ENCODE assay signal across 9 mouse cellular contexts in the genomic region with DNA sequence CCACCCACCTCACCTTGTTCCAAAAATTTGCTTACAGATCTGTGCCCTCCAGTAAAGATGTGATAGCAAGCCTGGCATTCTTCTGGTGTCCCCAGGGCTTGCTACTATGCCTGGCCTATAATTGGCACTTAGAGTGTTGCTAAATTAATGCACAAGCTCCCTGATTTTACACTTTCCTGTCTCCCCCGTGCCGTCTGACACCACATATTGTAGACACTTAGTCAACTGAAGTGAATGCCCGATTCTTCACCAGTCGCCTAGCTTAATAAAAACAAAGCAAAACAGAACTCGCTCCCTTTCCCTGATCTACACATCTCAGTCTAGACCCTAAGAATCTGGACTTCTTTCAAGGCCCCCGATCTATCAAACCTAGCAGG. TPM values are rescaled to one million over a fixed set of nuclear protein-coding genes. Genes with fewer than 3 reads are reported as not detected.
DNase-seq lines count a peak whose midpoint lies in the region; ATAC-seq and TF ChIP-seq lines count a peak whose summit lies in the region.
"Had no signal": no experiment of that assay in that cellular context is flagged by ENCODE, and none has a peak within 500 bp of the region (broad histone marks: within the 10 kb centered on the region; RNA-seq: fewer than 3 reads in every experiment).

No protein-coding gene starts in this region.

- no peak for TF ChIP-seq CTCF in E14TG2a.4 (conservative IDR thresholded peaks at IDR 0.05; ENCODE audit: low read length)

- ATAC-seq in heart, embryonic 11.5 days (replicated peaks; ENCODE audit: insufficient number of reproducible peaks, low FRiP score, low TSS enrichment), result no peak
- no peak; the same call in 1 of the 2 replicates for ATAC-seq in forebrain, embryonic 16.5 days
- ATAC-seq in liver, embryonic 15.5 days (ENCODE audit: insufficient read depth), result no peak

- no peaks in the 10 kb centered on the region for H3K36me3 ChIP-seq in heart, embryonic 11.5 days (ENCODE audit: control insufficient read depth, insufficient read depth, low read length)
- H3K36me3 ChIP-seq in E14TG2a.4 (ENCODE audit: insufficient read depth, low read length), result no peaks in the 10 kb centered on the region
- H3K36me3 ChIP-seq in forebrain, embryonic 16.5 days (ENCODE audit: control insufficient read depth, insufficient read depth), result no peaks in the 10 kb centered on the region
- no peaks in the 10 kb centered on the region for H3K36me3 ChIP-seq in liver, embryonic 15.5 days (replicated peaks)

- no peaks in the 10 kb centered on the region for H3K27me3 ChIP-seq in heart, embryonic 11.5 days (ENCODE audit: control insufficient read depth, insufficient read depth, low read length)
- peaks cover 59% of the 10 kb centered on the region for H3K27me3 ChIP-seq in E14TG2a.4 (ENCODE audit: insufficient read depth, low read length)
- H3K27me3 ChIP-seq in forebrain, embryonic 16.5 days (replicated peaks; ENCODE audit: control insufficient read depth, insufficient read depth, low read length), result no peaks in the 10 kb centered on the region
- H3K27me3 ChIP-seq in liver, embryonic 15.5 days, result peaks cover 41% of the 10 kb centered on the region

- intact Hi-C loops in heart, postnatal 14 days (cut with DNase I), result no loop called here

- H3K9me3 ChIP-seq in heart, embryonic 11.5 days (replicated peaks; ENCODE audit: control insufficient read depth, low read length), result no peaks in the 10 kb centered on the region
- H3K9me3 ChIP-seq in E14TG2a.4 (ENCODE audit: low read length), result no peaks in the 10 kb centered on the region
- no peaks in the 10 kb centered on the region for H3K9me3 ChIP-seq in forebrain, embryonic 16.5 days (ENCODE audit: control insufficient read depth, low read length)
- H3K9me3 ChIP-seq in liver, embryonic 15.5 days (replicated peaks), result no peaks in the 10 kb centered on the region

- WGBS in heart, embryonic 11.5 days (ENCODE audit: insufficient replicate concordance), result 11% methylated on average over 6 of the region's 6 CpGs
- 22% methylated on average over 6 of the region's 6 CpGs for WGBS in forebrain, embryonic 16.5 days
- WGBS in liver, embryonic 15.5 days (ENCODE audit: insufficient replicate concordance), result 49% methylated on average over 6 of the region's 6 CpGs

- peak overlapping the region; percentile 93 for H3K9ac ChIP-seq in heart, embryonic 11.5 days (ENCODE audit: low read depth, low read length)
- H3K9ac ChIP-seq in forebrain, embryonic 16.5 days (replicated peaks; ENCODE audit: low read depth, low read length), result peak overlapping the region; percentile 73
- H3K9ac ChIP-seq in liver, embryonic 15.5 days, result no peak overlapping the region

- H3K4me1 ChIP-seq in heart, embryonic 11.5 days (ENCODE audit: control insufficient read depth, insufficient read depth, low read length), result peaks cover 33% of the 10 kb centered on the region
- H3K4me1 ChIP-seq in E14TG2a.4 (replicated peaks; ENCODE audit: low read depth, low read length), result peaks cover 15% of the 10 kb centered on the region
- peaks cover 10% of the 10 kb centered on the region for H3K4me1 ChIP-seq in forebrain, embryonic 16.5 days (replicated peaks; ENCODE audit: control insufficient read depth, insufficient read depth, low read length)
- peaks cover 19% of the 10 kb centered on the region for H3K4me1 ChIP-seq in liver, embryonic 15.5 days (replicated peaks)

- H3K4me3 ChIP-seq in heart, embryonic 11.5 days (ENCODE audit: low read depth, low read length), result peak overlapping the region; percentile 83
- peak overlapping the region; percentile 86 for H3K4me3 ChIP-seq in E14TG2a.4 (replicated peaks; ENCODE audit: low read length)
- H3K4me3 ChIP-seq in forebrain, embryonic 16.5 days (replicated peaks; ENCODE audit: low read length), result peak overlapping the region; percentile 76
- H3K4me3 ChIP-seq in liver, embryonic 15.5 days (replicated peaks), result no peak overlapping the region

- H3K4me2 ChIP-seq in heart, embryonic 11.5 days, result peak overlapping the region; percentile 86
- peak overlapping the region; percentile 72 for H3K4me2 ChIP-seq in forebrain, embryonic 16.5 days (ENCODE audit: low read length)
- H3K4me2 ChIP-seq in liver, embryonic 15.5 days, result peak overlapping the region; percentile 75

- peak overlapping the region; percentile 98 for H3K27ac ChIP-seq in heart, embryonic 11.5 days (ENCODE audit: low read depth, low read length)
- no peak overlapping the region for H3K27ac ChIP-seq in forebrain, embryonic 16.5 days (ENCODE audit: low read length)
- no peak overlapping the region for H3K27ac ChIP-seq in liver, embryonic 15.5 days (replicated peaks)

- no peak for DNase-seq in heart, postnatal 14 days
- DNase-seq in c-Kit-positive CD71-positive TER-119-positive erythroid progenitor cells, embryonic 14.5 days (ENCODE audit: low spot score), result no peak
- DNase-seq in Muller cell, postnatal 12 days (ENCODE audit: inconsistent ontology term), result no peak
- DNase-seq in cerebellum, adult 9-11 months, result no peak

RNA-seq across cellular contexts. Expression of gene Tspan2, which starts 0.4 kb away (rescaled TPM):
- 34.3 and 40.9 TPM in 2 replicates for polyA plus RNA-seq in heart, embryonic 11.5 days (2014; fragmentation: Nextera tagmentation; extraction: Ambion mirVana)
- total RNA-seq in heart, postnatal 14 days (2021), result 10 to 100 TPM; 21.8 to 22.1 TPM
- polyA plus RNA-seq in forebrain, embryonic 16.5 days (2015; fragmentation: Nextera tagmentation; extraction: Ambion mirVana), result 9.1 and 9.4 TPM in 2 replicates
- 1.9 TPM in 2 replicates for polyA plus RNA-seq in liver, embryonic 15.5 days (2015; fragmentation: Nextera tagmentation; extraction: Ambion mirVana)

RNA-seq across cellular contexts. Expression of gene Tshb, which starts 48.6 kb away (rescaled TPM):
- 0.13 and 0.17 TPM in 2 replicates for polyA plus RNA-seq in heart, embryonic 11.5 days (2014; fragmentation: Nextera tagmentation; extraction: Ambion mirVana)
- total RNA-seq in heart, postnatal 14 days (2021), result not detected
- 0.24 and 0.48 TPM in 2 replicates for polyA plus RNA-seq in forebrain, embryonic 16.5 days (2015; fragmentation: Nextera tagmentation; extraction: Ambion mirVana)
- polyA plus RNA-seq in liver, embryonic 15.5 days (2015; fragmentation: Nextera tagmentation; extraction: Ambion mirVana), result not detected in 2 replicates
- total RNA-seq: hematopoietic stem cell, adult 5-6 weeks had no signal
